Mouse (Mus musculus) midbrain, postnatal 0 days (tissue): ENCODE measurements around the gene Fut7. TPM values are rescaled to one million over a fixed set of nuclear protein-coding genes. Genes with fewer than 3 reads are reported as not detected.
A peak's percentile ranks its signal among the peaks of the same experiment; 100 is the strongest.

Experiments
- ATAC-seq: fragments of 200-750 bp; cut with Nextera tagmentation; 2 replicates; pipeline ENCODE4 v1.8.0; 2017; ENCODE audit warnings: moderate number of reproducible peaks, mild to moderate bottlenecking, moderate TSS enrichment, moderate library complexity; ENCODE audit not compliant: low FRiP score
- DNase-seq: peaks from one replicate; pipeline ENCODE4 v3.0.0-alpha.2; 2015; ENCODE audit warnings: low spot score
- H3K27ac ChIP-seq: fragments of 300-500 bp; sonication (generic); 2 replicates; pipeline ENCODE4 v1.5.1; 2014; ENCODE audit warnings: low read depth, mild to moderate bottlenecking, low read length, mixed read lengths
- H3K27me3 ChIP-seq: fragments of 300-500 bp; sonication (generic); 2 replicates; pipeline ENCODE4 v1.6.1; 2014; ENCODE audit warnings: low read length, control low read depth, mixed read lengths; ENCODE audit not compliant: insufficient read depth
- H3K36me3 ChIP-seq: fragments of 300-500 bp; sonication (generic); 2 replicates; pipeline ENCODE4 v1.6.1; 2014; ENCODE audit warnings: low read length, control low read depth, mixed read lengths; ENCODE audit not compliant: insufficient read depth
- H3K4me1 ChIP-seq: fragments of 300-500 bp; sonication (generic); 2 replicates; pipeline ENCODE4 v1.6.1; 2014; ENCODE audit warnings: mild to moderate bottlenecking, control low read depth, antibody characterized with exemption, low read length, mixed read lengths; ENCODE audit not compliant: insufficient read depth
- H3K4me2 ChIP-seq: fragments of 300-500 bp; sonication (generic); 2 replicates; pipeline ENCODE4 v1.6.1; 2014; ENCODE audit warnings: low read depth, mild to moderate bottlenecking, low read length, mixed read lengths; ENCODE audit not compliant: poor library complexity, severe bottlenecking
- H3K4me3 ChIP-seq: fragments of 300-500 bp; sonication (generic); 2 replicates; pipeline ENCODE4 v1.5.1; 2014; ENCODE audit warnings: low read depth, mild to moderate bottlenecking, low read length, moderate library complexity
- H3K9ac ChIP-seq: fragments of 300-500 bp; sonication (generic); replicated peaks from 2 replicates; pipeline ENCODE4 v1.6.1; 2014; ENCODE audit warnings: mild to moderate bottlenecking, low read length, moderate library complexity, mixed read lengths; ENCODE audit not compliant: poor library complexity, severe bottlenecking
- H3K9me3 ChIP-seq: fragments of 300-500 bp; sonication (generic); 2 replicates; pipeline ENCODE4 v1.6.1; 2016; ENCODE audit warnings: low read length, control low read depth
- CTCF ChIP-seq: IDR thresholded peaks from 2 replicates; pipeline ENCODE4 v1.5.1; 2016; ENCODE audit warnings: antibody characterized with exemption, mild to moderate bottlenecking
- WGBS: fragments of 180-500 bp; shearing (Covaris S2); extraction: QIAGEN DNeasy Blood & Tissue Kit; methylation state at CpG from one replicate; pipeline ENCODE4 v1.1.7; 2014; 5-methylcytosine and 5-hydroxymethylcytosine counted together
- polyA plus RNA-seq: library from polyadenylated mRNA; unstranded; fragments of >200 nt; fragmentation: Nextera tagmentation; extraction: Ambion mirVana; gene quantifications from 2 replicates; pipeline ENCODE4 v1.2.1, GENCODE M21; 2015
- total RNA-seq: library from RNA; depleted of rRNA; stranded (reverse); fragments of >200 nt; gene quantifications from 2 replicates; pipeline ENCODE4 v1.2.3, GENCODE M21; 2014; rRNA removed

Gene Fut7
- 0.42 and 1.6 TPM in 2 replicates for total RNA-seq
- 0.22 and 0.23 TPM in 2 replicates for polyA plus RNA-seq

- no peak for ATAC-seq
- Histone ChIP-seq H3K9me3 (no peaks in the 10 kb centered on the region), H3K4me1 (no peaks in the 10 kb centered on the region), H3K27me3 (no peaks in the 10 kb centered on the region), H3K4me2 (no peak within 1 kb of the TSS), H3K4me3 (no peak within 1 kb of the TSS), H3K36me3 (no peaks in the 10 kb centered on the region), H3K9ac (no peak within 1 kb of the TSS), H3K27ac (no peak within 1 kb of the TSS)
- DNase-seq = no peak
- TF ChIP-seq CTCF = no peak
- 67% methylated on average over 17 of the region's 17 CpGs for WGBS
Measured at GRCm38 (mm10) chr2:25422587-25423410, at the start of gene Fut7. Gene Fut7 (plus strand): TSS chr2:25423267.

- Histone ChIP-seq H3K36me3 (no peaks in the 10 kb centered on the region), H3K9me3 (no peaks in the 10 kb centered on the region), H3K9ac (no peak overlapping the region), H3K27me3 (no peaks in the 10 kb centered on the region; the same call in 1 of the 2 replicates), H3K4me1 (0 out of 2 replicates have a peak, but pooled peaks cover 5% of the 10 kb centered on the region), H3K27ac (no peak overlapping the region), H3K4me2 (peak overlapping the region; percentile 88; the same call in 1 of the 2 replicates), H3K4me3 (peak overlapping the region; percentile 59)
- DNase-seq (peak; percentile 58), ATAC-seq (no peak)
- TF ChIP-seq CTCF = no peak
- 6% methylated on average over 2 of the region's 2 CpGs for WGBS
Measured at GRCm38 (mm10) chr2:25373431-25373830, 49.6 kb upstream of the Fut7 start.

GRCm38 (mm10) chr2:25376589-25376988 lies 46.5 kb upstream of the Fut7 start:
- Histone ChIP-seq H3K4me2 (no peak overlapping the region), H3K9me3 (no peaks in the 10 kb centered on the region), H3K4me3 (no peak overlapping the region), H3K27me3 (no peaks in the 10 kb centered on the region; the same call in 1 of the 2 replicates), H3K4me1 (0 out of 2 replicates have a peak, but pooled peaks cover 5% of the 10 kb centered on the region), H3K9ac (no peak overlapping the region), H3K27ac (no peak overlapping the region), H3K36me3 (no peaks in the 10 kb centered on the region)
- ATAC-seq = peak; percentile 20; the same call in 1 of the 2 replicates
- peak; percentile 79 for DNase-seq
- TF ChIP-seq CTCF = peak; percentile 86
- 68% methylated on average over 4 of the region's 4 CpGs for WGBS

GRCm38 (mm10) chr2:25384492-25384891 lies 38.6 kb upstream of the Fut7 start:
- no peaks in the 10 kb centered on the region for H3K27me3 ChIP-seq
- 78% methylated on average over 5 of the region's 5 CpGs for WGBS
- TF ChIP-seq CTCF = no peak
- no peak overlapping the region for H3K9ac ChIP-seq
- H3K4me1 ChIP-seq = no peaks in the 10 kb centered on the region
- H3K27ac ChIP-seq = no peak overlapping the region
- no peaks in the 10 kb centered on the region for H3K9me3 ChIP-seq
- H3K36me3 ChIP-seq = no peaks in the 10 kb centered on the region
- H3K4me2 ChIP-seq = no peak overlapping the region
- ATAC-seq (no peak), DNase-seq (no peak)
- no peak overlapping the region for H3K4me3 ChIP-seq

- Histone ChIP-seq H3K9me3 (no peaks in the 10 kb centered on the region), H3K4me2 (no peak overlapping the region), H3K4me1 (0 out of 2 replicates have a peak, but pooled peaks cover 3% of the 10 kb centered on the region), H3K27me3 (peaks cover 12% of the 10 kb centered on the region), H3K36me3 (no peaks in the 10 kb centered on the region), H3K9ac (no peak overlapping the region), H3K27ac (no peak overlapping the region), H3K4me3 (no peak overlapping the region)
- TF ChIP-seq CTCF = no peak
- no peak for DNase-seq
- WGBS = 76% methylated on average over 5 of the region's 5 CpGs
- no peak for ATAC-seq
Measured at GRCm38 (mm10) chr2:25391266-25391665, 31.8 kb upstream of the Fut7 start.
